Mouse (Mus musculus) cerebellum, adult 2 months (tissue): Measurements from ENCODE around the gene Hsd3b6. TPM values are rescaled to one million over a fixed set of nuclear protein-coding genes. Genes with fewer than 3 reads are reported as not detected.

Experiments used
- DNase-seq, 2 experiments: peaks; one replicate each; pipeline ENCODE4 v3.0.0; 2021
- H3K27ac ChIP-seq: fragments of 200-500 bp; 2 replicates; pipeline ENCODE4 v1.5.1; 2012; ENCODE audit warnings: low read length, control low read depth, inconsistent platforms; ENCODE audit not compliant: insufficient read depth
- H3K27me3 ChIP-seq: fragments of 200-500 bp; 2 replicates; pipeline ENCODE4 v1.6.1; 2012; ENCODE audit warnings: inconsistent platforms, mild to moderate bottlenecking, low read length, moderate library complexity; ENCODE audit not compliant: control insufficient read depth, insufficient read depth
- H3K4me1 ChIP-seq: fragments of 200-500 bp; 2 replicates; pipeline ENCODE4 v1.6.1; 2011; ENCODE audit warnings: low read length; ENCODE audit not compliant: control insufficient read depth, insufficient read depth
- H3K4me3 ChIP-seq: fragments of 200-500 bp; replicated peaks from 2 replicates; pipeline ENCODE3; 2011; ENCODE audit warnings: mild to moderate bottlenecking, low read depth, low read length, control low read depth; ENCODE audit not compliant: insufficient read depth
- CTCF ChIP-seq: fragments of 200-500 bp; IDR thresholded peaks from 2 replicates; pipeline ENCODE4 v1.5.1; 2011; ENCODE audit warnings: low read depth, mild to moderate bottlenecking, control low read depth, low read length, moderate library complexity, borderline replicate concordance; ENCODE audit not compliant: insufficient read depth
- POLR2A ChIP-seq: fragments of 200-500 bp; IDR thresholded peaks from 2 replicates; pipeline ENCODE4 v1.6.1; 2011; ENCODE audit warnings: low read length, control low read depth, borderline replicate concordance; ENCODE audit not compliant: insufficient read depth
- WGBS: fragments of 180-500 bp; shearing (Covaris S2); methylation state at CpG from one replicate; pipeline ENCODE4 v1.1.7; 2018; 5-methylcytosine and 5-hydroxymethylcytosine counted together
- polyA plus RNA-seq: library from polyadenylated mRNA; depleted of rRNA; stranded (reverse); fragments of >200 nt; gene quantifications from 2 replicates; pipeline ENCODE4 v1.2.3, GENCODE M21; 2012; rRNA removed

Gene Hsd3b6
- not detected in 2 replicates for polyA plus RNA-seq

DNA sequence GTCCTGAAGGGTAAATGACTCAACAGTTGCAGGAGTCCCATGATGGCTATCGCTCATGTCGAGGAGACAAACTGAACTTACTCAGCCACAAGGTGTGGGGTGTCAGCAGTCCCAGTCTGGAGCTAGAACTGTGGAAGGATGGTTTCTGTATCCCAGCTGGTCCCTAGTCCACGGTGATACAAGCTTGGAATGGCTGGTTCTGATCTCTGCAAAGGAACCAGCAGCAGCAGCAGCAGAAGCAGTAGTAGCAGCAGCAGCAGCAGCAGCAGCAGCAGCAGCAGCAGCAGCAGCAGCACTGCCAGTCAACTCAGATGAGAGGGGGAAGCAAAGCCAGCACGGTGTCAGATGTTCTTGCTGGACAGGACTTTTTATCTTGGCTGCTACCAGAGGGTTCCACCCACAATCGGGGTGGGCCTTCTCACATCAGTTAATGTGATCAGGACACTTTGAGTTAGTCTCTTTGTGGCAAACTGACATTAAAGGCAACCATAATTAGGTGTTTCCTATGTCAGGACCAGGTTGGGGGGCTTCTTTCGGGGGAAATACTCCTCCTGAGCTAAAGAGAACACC lies at the start of gene Hsd3b6:
Hsd3b6 (minus strand) TSS at position 343 of the 570 bp plus-strand sequence.
- no peaks in the 10 kb centered on the region for H3K27me3 ChIP-seq
- TF ChIP-seq CTCF (no peak), POLR2A (no peak)
- 65% methylated on average over 6 of the region's 6 CpGs for WGBS
- H3K27ac ChIP-seq = no peak within 1 kb of the TSS
- DNase-seq = no peak
- H3K4me3 ChIP-seq = no peak within 1 kb of the TSS
- H3K4me1 ChIP-seq = no peaks in the 10 kb centered on the region

DNA sequence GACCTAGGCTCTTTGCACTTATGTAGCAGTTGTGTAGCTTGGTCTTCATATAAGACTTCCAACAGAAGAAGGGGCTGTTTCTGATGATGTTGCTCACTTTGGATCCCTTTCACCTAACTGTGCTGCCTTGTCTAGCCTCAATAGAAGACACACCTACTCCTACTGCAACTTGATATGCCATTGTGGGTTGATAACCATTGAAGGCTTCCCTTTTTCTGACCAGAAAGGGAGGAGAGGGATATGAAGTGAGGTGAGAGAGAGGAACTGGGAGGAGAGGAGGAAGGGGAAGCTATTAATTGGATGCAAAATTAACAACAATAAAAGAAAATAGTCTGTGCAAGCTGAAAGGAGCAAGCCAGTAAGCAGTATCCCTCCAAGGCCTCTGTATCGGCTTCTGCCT lies 48.6 kb upstream of the Hsd3b6 start:
- H3K27me3 ChIP-seq = no peaks in the 10 kb centered on the region
- WGBS = 96% methylated on average over 1 of the region's 1 CpGs

DNA sequence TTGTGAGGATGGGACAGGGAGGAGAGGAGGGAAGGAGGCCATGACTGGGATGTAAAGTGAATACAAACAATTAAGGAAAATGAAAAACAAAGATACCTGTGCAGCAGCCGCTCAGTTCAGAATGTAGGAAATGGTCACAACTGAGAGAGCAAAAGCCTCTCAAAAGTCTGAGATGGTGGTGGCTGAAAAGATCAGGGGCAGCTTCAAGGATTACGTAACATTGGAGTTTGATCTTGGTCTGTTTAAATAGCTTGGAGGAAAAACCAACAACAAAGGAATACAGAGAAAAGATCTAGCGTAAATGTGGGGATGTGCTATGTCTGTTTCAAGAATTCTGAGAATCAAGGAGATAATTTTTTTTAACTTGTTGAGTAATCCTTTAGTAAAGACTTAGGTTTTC lies 45.3 kb upstream of the Hsd3b6 start, which contains the start of gene Hsd3b1:
Hsd3b1 (minus strand) TSS at position 219 of the 400 bp plus-strand sequence.
- DNase-seq = no peak
- Histone ChIP-seq H3K27ac (no peak within 1 kb of the TSS), H3K4me3 (no peak within 1 kb of the TSS), H3K4me1 (no peaks in the 10 kb centered on the region), H3K27me3 (no peaks in the 10 kb centered on the region)
- 92% methylated on average over 3 of the region's 3 CpGs for WGBS
- no peak for TF ChIP-seq POLR2A
- TF ChIP-seq CTCF = no peak

More for the DNA sequence above, 48.6 kb upstream of the Hsd3b6 start:
- H3K4me1 ChIP-seq = no peaks in the 10 kb centered on the region
- no peak for DNase-seq
- TF ChIP-seq CTCF = no peak
- TF ChIP-seq POLR2A = no peak
- H3K27ac ChIP-seq = no peak overlapping the region
- no peak overlapping the region for H3K4me3 ChIP-seq

DNA sequence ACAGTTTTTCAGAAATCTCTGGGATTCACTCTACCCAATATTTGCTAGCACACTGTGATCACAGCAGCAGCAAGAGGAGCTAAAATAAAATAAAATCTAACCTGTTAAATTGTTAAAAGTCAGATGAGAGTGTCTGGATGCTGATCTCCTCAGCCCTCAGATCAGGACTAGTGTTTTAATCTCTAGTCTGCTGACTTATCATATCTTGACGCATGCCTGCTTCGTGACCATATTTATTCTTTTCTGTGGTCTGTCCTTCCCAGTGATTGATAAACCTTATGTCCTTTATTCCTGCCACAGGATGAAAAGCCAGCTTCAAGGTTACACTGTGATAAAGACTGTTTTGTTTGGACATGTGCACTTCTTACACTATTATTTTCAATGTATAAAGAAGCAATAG lies 43.8 kb upstream of the Hsd3b6 start:
- 91% methylated on average over 2 of the region's 2 CpGs for WGBS
- H3K27me3 ChIP-seq = no peaks in the 10 kb centered on the region
- DNase-seq = no peak
- no peak overlapping the region for H3K4me3 ChIP-seq
- H3K4me1 ChIP-seq = no peaks in the 10 kb centered on the region
- H3K27ac ChIP-seq = no peak overlapping the region
- TF ChIP-seq CTCF (no peak), POLR2A (no peak)

DNA sequence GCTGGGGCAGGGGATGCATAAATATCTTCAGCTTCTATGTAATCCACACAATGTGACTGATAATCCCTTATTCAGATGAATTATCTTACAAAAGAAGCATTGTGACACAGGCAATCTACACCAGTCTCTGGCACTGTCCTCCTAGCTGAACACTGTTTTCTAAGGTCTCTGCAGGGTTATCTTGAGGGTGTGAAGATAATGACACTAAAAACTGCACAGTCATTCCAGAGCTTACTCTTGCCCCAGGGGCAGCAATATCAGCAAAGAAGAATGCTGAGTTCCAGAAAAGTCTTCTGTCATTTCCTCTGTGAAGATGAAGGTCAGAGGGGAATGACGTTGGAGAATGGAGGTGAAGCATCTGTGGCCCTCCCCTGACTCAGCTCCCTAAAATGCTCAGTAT lies 42.6 kb upstream of the Hsd3b6 start:
- whole genome bisulfite sequencing = 65% methylated on average over 1 of the region's 1 CpGs
- TF ChIP-seq CTCF (no peak), POLR2A (no peak)
- DNase-seq = no peak
- H3K4me1 ChIP-seq = no peaks in the 10 kb centered on the region
- H3K27ac ChIP-seq = no peak overlapping the region
- H3K4me3 ChIP-seq = no peak overlapping the region
- no peaks in the 10 kb centered on the region for H3K27me3 ChIP-seq

DNA sequence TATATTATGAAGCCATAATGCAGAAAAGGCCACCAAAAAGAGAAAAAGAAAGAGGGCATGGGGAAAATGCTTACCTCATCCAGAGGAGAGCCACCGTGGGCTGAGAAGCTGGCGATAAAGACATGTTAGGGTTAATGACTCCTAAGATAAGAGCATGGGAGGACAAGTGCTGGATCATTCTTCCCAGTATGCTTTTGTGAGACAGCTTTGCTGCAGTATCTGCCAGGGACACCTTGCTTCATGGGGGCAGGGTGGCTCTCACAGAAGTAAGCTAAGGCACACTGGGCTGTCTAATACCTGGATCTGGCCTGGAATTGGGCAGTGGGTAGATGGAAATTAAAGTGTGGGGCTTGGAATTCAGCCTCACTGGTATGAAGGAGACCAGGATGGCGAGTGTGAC lies 40.9 kb upstream of the Hsd3b6 start:
- Histone ChIP-seq H3K4me1 (no peaks in the 10 kb centered on the region), H3K4me3 (no peak overlapping the region), H3K27ac (no peak overlapping the region), H3K27me3 (no peaks in the 10 kb centered on the region)
- TF ChIP-seq POLR2A = no peak
- no peak for DNase-seq
- 82% methylated on average over 3 of the region's 3 CpGs for WGBS

DNA sequence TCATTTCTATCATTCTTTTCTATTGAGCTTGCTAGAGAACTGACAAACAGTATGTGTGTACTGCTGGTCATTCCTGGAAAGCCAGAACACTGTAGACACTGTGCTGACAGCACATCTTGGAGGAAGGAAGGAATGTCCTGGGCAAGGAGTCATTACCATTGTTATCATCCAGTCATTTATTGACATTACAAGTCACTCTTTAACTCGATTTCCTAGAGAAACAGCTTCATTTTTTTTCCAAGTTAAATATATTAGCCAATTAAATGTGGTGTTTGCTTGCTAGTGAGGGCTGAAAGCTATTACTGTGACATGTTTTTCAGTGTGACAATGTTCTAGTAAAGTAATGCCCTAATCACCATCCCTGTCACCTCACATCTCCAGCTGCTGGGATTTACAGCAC lies 39.4 kb upstream of the Hsd3b6 start:
- Histone ChIP-seq H3K4me1 (no peaks in the 10 kb centered on the region), H3K4me3 (no peak overlapping the region), H3K27ac (no peak overlapping the region), H3K27me3 (no peaks in the 10 kb centered on the region)
- no peak for DNase-seq
- TF ChIP-seq CTCF (no peak), POLR2A (no peak)
- 31% methylated on average over 1 of the region's 1 CpGs for WGBS

DNA sequence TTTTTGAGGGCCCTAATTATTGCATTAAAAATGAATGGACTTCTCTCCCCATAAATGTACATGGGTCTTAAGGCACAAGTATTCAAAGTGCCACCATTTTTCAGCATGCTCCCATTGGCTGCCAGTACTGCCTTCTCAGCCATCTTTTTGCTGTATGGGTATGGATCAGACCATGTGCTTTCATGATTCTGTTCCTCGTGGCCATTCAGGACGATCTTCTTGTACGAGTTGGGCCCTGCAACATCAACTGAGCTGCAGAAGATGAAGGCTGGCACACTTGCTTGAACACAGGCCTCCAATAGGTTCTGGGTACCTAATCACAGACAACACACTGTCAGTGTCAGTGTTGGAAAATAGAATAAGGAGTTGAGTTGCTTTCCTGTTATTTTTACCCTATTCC lies 38.8 kb upstream of the Hsd3b6 start:
- no peak for DNase-seq
- Histone ChIP-seq H3K4me1 (no peaks in the 10 kb centered on the region), H3K4me3 (no peak overlapping the region), H3K27ac (no peak overlapping the region), H3K27me3 (no peaks in the 10 kb centered on the region)
- TF ChIP-seq CTCF (no peak), POLR2A (no peak)
- 84% methylated on average over 3 of the region's 3 CpGs for WGBS

DNA sequence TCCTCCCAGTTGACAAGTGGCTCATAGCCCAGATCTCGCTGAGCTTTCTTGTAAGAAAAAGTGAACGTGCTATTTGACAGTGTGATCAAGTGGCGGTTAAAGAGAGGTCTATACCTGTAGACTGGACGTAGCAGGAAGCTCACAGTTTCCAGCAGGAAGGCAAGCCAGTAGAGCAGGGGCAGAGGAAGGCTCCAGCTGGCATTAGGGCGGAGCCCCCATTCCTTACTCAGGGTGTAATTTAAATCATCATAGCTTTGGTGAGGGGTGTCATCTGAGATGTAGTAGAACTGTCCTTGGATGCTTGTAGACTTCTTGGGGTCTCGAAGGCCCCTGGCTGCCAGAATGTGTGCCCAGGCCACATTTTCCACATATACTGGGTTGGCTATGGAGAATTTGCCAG lies 38.4 kb upstream of the Hsd3b6 start:
- H3K4me3 ChIP-seq = no peak overlapping the region
- H3K4me1 ChIP-seq = no peaks in the 10 kb centered on the region
- no peak overlapping the region for H3K27ac ChIP-seq
- WGBS = 86% methylated on average over 6 of the region's 6 CpGs
- no peak for DNase-seq
- TF ChIP-seq POLR2A (no peak), CTCF (no peak)
- no peaks in the 10 kb centered on the region for H3K27me3 ChIP-seq
